Mouse (Mus musculus): Measurements from ENCODE around the gene Ankrd35.
"Not testable (repeated sequence)": the region's sequence is repeated elsewhere in the genome, so short reads cannot be mapped to it uniquely, and the experiment has no call there.

Gene Ankrd35

DNA sequence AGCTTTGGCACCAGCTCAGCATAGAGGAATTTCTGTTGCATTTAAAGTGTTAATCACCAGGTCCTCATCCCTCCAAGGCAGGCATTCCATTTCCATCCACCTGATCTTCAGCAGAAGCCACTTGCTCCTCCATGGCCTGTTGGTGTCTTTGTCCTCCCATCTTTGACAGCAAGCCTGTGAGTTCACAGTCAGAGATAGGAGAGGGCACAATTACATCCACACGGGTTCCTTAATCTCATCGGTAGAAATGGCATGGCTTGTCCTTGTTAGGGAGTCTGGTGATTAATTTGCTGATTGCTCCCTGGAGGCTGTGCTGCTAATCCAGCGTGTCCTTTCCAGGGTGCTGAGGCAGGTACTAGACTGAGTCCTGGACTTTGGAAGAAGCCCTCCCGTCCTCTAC is 3.6 kb downstream of the Ankrd35 start:
- no peak for DNase-seq

DNA sequence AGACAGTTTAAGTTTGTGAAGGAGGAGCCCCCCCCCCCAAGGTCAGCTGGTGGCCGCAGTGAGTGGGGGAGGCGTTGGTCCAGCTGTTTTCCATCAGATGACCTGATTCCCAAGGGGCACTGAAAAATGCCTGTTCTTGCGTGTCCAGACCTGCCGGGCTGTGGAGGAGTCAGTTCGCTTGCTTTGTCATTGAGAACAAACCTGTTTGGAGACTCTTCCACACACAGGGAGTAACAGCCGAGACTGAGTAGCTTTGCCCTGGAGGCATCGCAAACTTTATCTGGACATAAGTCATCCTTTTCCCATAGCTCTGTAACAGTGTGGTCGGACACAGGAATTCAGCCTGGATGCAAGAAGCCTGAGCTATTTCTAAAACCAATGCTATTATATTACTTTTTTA is 4.5 kb downstream of the Ankrd35 start:
- DNase-seq = no peak

DNA sequence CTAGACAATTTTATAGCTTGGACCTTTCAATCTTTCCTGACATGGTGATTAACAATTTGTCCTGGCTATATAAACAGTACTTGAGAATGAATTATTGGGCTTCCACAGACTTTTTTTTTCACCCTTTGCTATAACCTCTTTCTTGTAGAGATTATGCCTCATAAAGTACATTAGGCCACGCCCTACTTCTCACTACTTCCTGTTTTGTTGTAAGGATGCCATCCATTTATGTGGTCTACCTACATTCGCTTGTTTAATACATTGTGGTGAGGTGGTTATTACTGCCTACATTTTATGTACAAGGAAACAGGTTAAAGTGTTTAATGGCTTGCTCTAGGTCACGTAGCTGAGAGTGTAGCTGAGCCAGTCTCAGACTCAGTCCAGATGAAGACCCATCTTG is 5.2 kb downstream of the Ankrd35 start:
- DNase-seq = no peak

DNA sequence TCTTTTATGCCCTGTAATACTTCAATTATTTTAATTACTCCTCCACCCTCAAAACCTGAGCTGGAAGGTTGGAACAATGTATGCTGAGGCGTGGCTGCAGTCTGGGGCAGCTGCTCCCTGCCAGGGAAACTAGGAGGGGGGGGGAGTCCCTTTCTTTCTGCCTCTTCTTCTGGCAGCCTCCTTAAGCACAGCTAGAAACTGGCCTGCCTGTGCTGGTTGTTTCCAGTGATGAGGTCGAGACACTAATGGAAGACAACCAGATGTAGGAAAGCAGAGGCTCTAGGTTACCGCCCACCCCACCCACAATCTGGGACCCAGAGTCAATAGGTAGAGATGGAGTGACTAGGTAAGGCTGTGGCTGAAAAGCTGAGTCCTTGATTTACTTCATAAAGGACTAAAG is 5.8 kb downstream of the Ankrd35 start:
- DNase-seq = no peak

DNA sequence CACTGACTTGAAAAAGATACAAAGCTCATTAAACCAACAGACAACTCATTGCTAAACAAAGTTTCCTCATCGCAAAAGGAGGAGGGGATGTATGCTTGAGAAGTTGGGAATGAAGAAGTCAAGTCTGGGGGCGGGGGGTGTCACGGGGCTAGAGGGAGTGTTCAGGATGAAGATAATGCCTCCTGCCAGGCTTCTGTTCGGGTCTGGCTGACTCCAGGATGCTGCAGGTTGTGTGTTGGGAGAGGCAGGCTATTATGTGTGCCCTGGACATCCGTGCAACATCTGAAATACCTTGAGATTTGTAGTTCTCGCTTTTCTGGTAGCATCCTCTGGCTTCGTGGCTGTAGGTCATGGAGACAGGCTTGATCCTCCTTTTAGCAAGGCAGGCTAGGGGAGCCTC is 8.5 kb downstream of the Ankrd35 start:
- DNase-seq = no peak

DNA sequence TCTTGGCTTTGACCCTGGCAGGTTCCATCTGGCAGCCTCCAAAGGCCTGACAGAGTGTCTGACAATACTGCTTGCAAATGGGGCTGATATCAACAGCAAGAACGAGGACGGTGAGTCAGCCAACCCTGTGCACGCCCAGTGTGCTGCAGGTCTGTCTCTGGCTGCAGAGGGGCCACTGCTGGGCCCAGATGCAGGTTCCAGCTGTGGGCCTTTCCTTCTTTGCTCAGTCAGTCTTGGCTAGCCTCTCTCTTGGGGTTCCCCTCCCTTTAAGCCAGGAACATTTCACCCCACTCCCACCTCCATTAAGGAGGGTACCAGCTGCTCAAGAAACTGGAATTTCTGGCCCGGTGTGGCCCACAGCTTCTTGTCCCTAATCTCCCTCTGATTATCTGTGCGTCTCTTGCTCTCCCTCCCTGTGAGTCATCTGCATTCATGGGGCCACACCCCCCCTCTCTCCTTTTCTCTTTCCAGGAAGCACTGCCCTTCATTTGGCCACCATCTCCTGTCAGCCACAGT is 9.3 kb downstream of the Ankrd35 start:
- DNase-seq = no peak

DNA sequence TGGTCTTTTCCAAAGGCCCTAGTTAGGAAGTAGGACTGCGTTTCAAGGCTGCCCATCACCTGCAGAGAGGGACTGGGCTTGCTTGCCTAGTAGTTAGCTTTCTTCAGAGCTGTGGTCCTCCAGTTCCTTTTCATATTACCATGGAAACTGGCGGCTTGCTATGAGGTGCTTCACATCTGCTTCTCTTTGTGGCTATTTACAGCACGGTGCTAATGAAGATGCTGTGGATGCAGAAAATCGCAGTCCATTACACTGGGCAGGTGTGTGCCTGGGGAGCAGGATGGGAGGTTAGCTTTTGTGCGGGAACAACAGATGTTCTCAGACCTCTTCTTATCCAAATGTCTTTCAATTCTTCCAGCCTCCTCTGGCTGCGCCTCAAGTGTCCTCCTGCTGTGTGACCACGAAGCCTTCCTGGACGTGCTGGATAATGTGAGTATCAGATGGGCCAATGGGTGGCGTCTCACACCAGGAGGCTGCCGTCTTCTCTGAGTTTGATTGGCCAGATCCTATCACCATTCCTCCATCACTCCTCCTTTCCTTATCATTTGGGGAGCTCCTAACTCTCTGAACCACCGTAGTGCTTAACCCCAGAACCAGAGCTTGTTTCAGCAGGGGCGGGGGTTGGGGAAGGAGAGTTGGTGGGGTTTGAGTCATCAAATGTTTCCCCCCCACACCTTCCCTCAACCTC is 10.5 kb downstream of the Ankrd35 start:
- DNase-seq = no peak

DNA sequence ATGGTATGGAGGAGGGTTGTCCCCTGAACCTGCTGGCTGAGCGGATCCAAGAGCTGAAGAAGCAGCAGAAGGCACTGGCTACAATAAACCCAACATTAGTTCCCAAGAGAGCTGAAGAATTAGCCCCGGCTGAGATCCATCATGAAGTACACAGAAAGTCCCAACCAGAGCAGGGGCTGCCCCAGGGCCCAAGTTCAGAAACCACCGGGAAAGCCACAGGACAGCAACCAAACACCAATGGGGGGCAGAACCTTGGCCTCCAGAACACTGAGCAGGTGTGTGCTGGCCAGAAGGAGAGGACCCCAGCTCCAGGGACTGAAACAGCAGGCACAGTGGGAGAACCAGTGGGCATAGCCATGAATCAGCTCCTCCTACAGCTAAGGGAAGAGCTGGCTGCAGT is 13.6 kb downstream of the Ankrd35 start:
- no peak for DNase-seq

DNA sequence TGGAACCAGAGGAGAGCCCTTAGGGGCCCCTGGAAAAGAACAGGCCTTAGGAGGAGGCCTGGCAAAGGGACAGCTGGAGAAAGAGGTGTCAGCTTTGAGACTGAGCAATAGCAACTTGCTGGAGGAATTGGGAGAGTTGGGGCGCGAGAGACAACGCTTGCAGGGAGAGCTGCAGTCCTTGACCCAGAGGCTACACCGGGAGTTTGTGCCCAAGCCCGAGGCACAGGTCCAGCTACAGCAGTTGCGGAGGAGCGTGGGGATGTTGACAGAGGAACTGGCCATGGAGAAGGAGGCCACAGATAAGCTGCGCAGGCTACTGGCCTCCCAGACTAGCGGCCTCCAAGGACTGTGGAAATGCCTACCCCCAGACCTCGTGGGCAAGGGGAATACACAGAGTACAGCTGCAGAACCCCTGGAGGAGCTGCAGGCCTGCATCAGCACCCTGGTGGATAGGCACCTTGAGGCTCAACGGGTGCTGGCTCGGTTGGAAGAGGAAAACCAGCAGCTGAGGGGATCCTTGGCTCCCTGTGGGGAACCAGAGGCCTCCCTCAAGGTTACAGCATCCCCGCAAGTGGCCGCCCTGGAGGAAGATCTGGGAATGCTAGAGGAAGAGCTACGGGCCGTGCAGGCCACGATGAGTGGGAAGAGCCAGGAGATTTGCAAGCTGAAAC is 14.4 kb downstream of the Ankrd35 start:
- DNase-seq = no peak

DNA sequence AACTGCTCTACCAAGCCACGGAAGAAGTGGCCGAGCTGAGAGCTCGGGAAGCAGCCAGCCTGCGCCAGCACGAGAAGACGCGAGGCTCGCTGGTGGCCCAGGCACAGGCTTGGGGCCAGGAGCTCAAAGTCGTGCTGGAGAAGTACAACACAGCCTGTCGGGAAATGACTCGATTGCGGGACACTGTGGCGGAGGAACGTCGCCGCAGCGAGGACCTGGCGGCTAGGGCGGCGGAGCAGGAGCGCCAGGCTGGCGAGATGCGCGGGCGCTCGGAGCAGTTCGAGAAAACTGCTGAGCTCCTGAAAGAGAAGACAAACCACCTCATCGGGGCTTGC is 14.9 kb downstream of the Ankrd35 start:
- no peak for DNase-seq

DNA sequence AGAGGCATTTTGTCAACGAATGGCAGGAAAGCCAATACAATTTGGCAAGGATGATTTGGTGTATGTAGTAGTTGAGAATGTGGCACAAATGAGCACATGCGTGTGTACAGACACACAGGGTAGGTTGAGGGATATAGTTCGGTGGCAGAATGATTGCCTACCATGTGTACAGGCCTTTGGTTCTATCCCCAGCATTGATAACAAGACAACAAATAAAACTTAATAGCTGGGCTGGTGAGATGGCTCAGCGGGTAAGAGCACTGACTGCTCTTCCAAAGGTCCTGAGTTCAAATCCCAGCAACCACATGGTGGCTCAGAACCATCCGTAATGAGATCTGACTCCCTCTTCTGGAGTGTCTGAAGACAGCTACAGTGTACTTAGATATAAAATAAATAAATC is 16.1 kb downstream of the Ankrd35 start:
- not testable (repeated sequence) for DNase-seq

DNA sequence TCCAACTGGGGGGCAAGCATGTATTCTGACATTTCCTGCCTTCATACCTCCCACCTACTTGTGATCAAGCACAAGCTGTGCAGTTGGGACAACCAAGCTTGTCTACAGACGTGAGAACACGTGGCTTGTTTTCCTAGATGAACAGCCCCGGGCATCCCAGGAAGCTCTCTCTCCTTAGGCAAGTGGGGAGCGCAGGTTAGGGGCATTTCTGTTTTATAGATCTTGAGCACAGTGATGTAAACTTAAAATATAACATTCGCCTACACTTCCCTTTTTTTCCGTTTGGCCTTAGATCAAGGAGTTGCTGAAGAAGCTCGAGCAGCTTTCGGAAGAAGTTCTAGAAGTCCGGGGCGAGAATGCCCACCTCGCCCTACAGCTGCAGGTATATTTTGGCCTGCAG is 18.9 kb downstream of the Ankrd35 start:
- no peak for DNase-seq

DNA sequence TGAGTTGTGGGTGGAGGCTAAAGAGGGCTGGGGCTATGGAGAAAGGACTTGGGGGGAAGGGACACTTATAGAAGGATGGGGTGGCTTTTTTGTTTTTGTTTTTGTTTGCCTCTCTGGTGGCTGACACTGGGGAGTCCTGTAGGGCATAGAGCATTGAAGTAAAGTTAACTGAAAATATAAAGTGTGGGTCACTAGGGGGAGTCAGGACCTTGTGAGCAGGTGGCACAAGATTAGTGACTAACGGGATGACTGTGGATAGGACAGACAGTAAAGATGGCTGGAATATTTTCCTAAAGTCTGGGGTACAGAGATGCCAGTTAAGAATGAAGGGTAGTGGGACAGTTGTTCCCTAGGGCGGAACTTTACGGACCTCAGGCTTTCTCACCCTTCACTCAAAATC is 20.4 kb downstream of the Ankrd35 start:
- DNase-seq = no peak

DNA sequence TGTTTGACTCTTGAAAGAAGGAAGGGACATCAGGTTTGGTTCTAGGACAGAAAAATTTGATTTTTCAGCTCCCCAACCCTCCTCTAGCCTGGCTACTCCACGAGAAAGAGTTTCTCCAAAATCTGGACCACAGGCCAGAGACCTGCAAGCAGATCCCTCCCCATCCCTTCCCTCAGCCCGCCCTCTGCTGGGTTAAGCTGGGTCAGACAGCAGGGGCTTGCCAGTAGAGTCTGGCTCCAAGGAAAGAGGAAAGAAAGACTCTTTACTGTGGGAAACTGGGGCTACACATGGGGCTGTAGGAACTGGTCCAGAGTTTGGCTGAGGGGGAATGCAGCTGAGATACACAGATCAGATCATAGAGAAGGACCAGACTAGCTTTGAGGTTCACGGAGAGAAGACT is 22.6 kb downstream of the Ankrd35 start:
- peak; percentile 42 for DNase-seq

DNA sequence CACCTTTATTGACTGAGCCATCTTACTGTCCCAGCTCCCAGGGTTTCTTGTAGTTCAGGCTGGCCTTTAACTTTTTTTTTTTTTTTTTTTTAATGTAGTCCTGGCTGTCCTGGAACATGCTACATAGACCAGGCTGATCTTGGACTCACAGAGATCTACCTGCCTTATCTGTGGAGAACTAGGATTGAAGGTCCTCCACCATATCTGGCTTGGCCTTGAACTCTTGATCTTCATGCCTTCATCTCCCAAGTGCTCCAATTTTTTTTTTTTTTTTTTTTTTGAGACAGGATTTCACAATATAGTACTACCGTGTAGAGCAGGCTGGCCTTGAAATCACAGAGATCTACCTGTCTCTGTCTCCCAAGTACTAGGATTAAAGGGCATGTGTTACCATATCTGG is 23.6 kb downstream of the Ankrd35 start:
- no peak for DNase-seq

DNA sequence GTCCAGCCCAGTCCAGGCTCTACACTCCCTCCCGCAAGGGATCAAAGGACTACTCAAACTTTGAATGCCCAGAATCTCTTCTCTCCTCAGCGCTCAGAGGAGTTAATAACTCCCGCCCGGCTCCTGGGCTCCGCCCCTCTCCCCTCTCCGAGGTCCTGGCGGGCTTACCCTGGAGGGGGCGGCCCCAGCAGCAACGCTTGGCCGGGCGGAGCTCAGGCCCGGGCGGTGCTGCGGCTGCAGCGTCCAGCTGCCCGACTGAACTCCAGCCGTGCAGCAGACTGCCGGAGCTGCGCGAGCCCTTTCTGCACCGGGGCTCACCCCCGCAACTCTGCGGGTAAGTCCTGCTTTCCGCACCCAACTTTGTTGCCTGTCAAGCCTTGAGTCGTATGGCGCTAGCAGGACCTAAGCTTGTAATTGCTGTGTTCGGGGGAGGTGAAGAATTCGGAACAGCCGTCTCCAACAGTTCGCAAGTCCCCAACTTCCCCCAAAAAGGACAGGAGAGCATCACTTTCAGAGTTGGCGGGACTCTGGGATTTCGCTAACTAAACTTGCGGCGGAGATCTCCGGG is 26.4 kb downstream of the Ankrd35 start, which contains the start of gene Pias3:
Pias3 (plus strand) TSS at position 187 of the 568 bp plus-strand sequence.
- DNase-seq = peak; percentile 88

DNA sequence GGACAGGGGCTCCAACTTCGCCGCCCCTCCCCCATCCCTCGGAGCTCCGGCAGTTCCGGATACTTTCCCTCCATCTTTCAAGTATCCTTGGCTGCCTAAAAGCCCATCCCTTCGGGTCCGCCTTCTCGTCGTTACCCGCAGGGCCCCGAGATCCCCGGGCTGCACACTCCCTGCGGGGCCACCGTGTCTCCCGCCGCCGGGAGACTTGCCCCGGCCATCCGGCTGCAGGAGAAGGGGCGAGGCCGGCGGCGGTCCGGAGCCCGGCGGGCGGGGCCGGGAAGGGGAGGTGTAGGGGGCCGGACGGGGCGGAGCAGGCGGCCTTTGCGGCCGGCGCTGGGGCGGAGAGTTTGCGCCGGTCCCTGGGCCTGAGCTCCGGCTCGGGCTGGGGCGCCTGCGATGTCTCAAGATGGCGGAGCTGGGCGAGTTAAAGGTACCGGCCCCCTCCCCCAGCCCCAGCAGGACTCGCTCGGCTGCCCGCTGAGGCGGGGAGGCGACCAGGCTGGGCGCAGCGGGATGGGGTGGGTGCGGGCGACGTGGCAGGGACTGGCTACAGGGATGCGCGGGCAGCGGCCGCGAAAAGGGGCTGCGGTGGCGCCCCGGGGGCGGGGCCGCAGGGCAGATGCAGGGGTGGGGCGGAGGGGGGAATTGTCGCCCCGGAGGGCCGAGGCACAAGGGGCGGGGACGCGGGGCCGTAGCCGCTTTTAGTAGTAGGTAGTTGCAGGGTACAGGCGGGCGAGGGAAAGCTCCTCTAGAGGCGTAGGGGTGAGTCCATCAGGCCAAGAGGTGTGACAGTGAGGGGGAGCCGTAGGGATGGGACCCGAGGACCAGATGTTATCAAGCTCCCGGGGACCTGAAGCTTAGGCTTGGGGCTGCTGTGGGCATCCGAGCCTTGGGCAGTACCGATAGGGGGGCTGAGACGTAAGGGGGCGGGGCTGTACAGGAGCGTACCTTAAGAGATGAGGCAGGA is 27.1 kb downstream of the Ankrd35 start:
- peak; percentile 91 for DNase-seq

DNA sequence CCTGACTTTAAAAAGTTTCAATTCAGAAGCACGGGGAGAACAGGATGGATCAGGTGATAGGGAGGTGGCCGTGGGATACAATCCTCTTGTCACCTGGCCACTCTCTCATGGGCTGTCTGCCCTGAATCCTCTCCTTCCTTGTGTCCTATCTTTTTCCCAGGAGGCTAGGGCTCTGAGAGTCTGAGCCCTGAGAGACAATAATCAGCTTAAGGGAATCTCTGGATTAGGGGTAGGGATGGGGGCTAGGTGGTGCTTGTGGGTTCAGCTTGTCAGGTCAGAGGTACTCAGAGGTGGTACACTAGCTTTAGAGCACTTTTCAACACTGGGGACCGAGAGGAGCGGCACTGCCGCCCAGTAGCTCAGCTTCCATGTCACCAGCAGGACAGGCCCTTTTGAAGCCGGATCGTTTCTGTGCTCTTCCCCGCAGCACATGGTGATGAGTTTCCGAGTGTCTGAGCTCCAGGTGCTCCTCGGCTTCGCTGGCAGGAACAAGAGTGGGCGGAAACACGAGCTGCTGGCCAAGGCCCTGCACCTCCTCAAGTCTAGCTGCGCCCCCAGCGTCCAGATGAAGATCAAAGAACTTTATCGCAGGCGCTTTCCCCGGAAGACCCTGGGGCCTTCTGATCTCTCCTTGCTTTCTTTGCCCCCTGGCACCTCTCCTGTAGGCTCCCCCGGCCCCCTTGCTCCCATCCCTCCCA is 29.2 kb downstream of the Ankrd35 start:
- DNase-seq = no peak

DNA sequence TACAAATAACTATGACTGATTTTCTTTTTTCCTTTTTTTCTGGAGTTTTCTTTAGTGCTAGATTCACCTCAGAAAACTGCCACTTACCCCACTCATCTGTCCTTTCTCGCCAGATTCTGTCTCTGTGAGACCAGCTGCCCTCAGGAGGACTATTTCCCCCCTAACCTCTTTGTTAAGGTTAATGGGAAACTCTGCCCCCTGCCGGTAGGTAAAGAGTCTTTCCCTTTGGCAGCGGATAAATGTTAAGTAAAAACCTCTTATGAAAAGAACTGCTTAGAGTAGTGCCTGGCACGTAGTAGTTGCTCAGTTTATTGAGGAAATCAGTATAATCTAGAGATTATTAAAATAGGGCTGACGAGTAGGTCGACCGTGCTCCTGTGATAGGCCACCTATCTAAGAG is 30.4 kb downstream of the Ankrd35 start:
- DNase-seq = peak; percentile 38

DNA sequence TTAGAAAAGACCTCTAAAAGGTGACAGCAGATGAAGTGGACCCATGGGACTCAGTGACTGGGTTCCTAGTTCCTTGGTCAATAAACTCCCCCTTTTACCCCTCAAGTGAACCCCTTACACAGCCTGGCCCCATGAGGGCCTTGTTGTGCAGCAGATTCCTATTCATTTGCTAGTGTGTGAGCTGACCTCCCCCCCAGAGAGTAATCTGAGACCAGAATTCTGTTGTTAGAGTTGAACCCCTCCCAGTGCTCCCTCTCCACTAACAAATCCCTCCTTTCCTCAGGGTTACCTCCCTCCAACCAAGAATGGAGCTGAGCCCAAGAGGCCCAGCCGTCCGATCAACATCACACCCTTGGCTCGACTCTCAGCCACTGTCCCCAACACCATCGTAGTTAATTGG is 31.1 kb downstream of the Ankrd35 start:
- DNase-seq = no peak

DNA sequence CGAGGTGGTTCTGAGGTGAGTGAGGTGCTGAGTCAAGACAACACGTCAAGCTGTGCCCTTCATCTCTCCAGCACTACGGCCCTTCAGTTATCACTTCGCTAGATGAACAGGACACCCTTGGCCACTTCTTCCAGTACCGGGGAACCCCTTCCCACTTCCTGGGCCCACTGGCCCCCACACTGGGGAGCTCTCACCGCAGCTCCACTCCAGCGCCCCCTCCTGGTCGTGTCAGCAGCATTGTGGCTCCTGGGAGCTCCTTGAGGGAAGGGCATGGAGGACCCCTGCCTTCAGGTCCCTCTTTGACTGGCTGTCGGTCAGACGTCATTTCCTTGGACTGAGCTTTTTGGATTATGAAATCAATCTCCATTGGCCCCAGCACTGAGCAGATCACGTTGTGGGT is 34.8 kb downstream of the Ankrd35 start:
- peak; percentile 45 for DNase-seq

DNA sequence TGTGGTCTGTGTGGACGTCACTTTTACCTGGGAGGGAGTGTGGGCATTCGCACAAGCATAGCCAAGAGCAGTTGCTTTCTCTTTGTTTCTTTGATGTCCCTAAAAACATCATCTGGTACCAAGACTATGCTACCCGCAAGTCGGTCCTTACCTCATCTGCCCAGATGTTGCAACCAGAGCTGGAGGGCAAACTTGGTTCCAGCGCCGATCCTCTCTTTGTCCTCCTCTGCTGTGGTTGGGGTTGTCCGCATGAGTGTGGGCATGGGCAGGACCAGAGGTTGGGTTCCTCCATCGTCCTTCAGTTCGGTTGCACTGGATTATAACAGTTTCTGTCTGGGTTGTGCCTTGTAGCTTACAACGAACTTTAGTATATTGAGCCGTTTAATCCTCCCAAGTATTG is 36.3 kb downstream of the Ankrd35 start:
- no peak for DNase-seq

DNA sequence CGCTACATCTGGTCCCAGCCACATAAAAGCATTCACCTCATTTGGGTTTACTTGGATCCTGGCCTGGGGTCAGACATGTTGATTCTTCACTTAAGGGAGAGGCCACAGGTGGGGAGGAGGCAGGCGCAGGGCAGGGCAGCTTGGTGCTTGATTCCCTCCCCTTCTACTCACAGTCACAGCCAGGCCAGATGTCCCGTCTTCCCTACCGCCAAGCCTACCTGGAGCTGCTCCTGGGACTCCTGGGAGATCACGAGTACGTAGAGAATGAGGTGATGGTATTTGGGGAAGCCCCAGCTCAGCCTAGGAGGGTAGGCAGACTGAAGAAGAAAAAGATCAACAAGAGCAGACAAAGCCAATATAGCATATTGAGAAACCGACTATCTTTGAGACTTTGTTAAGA is 37.1 kb downstream of the Ankrd35 start:
- no peak for DNase-seq

Data from liver (tissue).